Mouse (Mus musculus): ENCODE data around the gene Ctsk.
"Not testable (repeated sequence)": the region's sequence is repeated elsewhere in the genome, so short reads cannot be mapped to it uniquely, and the experiment has no call there.

The Ctsk gene

DNA sequence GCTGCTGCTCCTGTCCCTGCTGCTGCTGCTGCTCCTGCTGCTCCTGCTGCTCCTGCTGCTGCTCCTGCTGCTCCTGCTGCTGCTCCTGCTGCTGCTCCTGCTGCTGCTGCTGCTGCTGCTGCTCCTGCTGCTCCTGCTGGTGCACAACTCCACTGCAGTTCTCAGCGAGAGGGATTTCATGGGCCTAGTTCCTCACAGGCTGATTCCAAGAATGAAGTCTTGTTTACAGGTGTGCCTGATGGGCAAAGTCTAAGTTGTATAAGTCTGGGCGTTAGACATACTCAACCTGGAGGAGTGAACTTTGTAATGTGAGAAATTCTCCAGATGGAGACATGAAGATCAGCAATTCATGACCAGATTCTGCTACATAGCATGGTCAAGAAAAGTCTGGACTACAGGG lies 25.6 kb downstream of the Ctsk start:
- in situ Hi-C loops (cut with MseI, MboI): no loop called here

DNA sequence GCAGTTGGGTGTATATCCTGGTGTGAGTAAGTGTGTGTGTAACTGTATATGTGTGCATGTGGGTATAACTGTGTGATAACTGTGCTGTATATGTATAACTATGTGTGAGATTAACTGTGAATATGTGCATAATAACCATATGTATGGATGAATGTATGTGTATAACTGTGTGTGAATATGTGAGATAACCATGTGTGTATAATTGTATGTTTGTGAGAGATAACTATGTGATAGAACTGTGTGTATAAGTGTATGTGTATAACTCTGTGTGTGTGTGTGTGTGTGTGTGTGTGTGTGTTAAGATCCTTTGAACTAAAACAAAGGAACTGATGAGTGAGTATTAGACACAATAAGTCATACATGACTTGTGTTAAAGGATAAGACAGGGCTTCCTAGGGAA lies 27.1 kb downstream of the Ctsk start:
- in situ Hi-C loops (cut with MseI, MboI): no loop called here

- in situ Hi-C loops (cut with MseI, MboI): no loop called here
Measured at GRCm38 (mm10) chr3:95526622-95527211, 27.7 kb downstream of the Ctsk start, which contains the start of gene Ctss. TSS of gene Ctss (plus strand) at chr3:95526786.

DNA sequence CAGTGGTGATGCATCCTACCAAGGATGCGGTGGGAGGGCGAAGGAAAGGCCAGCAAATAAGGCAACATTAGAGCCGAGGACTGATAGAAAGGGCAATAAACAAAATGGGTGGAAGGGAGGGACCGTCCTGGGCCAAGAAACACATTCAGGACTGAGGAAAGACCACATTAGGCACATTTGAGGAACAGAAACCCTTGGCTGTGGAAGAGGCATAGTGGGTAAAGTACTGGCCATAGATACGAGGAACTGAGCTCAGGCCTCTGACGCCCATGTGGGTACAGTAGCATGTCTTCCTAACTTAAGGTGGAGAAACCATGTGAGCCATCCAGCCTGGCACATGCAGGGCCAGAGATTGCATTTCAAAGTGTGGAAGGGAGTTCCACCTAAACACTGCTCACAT lies 30.8 kb downstream of the Ctsk start:
- in situ Hi-C loops (cut with MseI, MboI): no loop called here

DNA sequence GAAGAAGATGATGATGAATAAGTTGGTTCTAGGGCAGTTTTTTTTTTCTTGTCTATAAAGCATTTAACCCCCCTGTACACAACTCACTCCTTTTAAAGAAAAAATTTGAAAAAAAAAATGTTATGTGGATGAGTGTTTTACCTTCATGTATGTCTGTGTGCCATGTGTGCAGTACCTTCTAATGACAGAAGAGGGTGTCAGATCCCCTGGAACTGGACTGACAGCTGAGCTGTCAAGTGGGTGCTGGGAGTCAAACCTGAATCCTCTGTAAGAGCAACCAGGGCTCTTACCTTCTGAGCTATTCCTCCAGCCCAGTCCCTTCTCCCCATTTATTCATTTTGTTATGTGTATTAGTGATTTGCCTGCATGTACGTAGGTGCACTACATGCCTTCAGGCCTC lies 32.0 kb downstream of the Ctsk start:
- in situ Hi-C loops (cut with MseI, MboI): no loop called here

GRCm38 (mm10) chr3:95533364-95533763 lies 34.3 kb downstream of the Ctsk start:
- in situ Hi-C loops (cut with MseI, MboI): no loop called here

- in situ Hi-C loops (cut with MseI, MboI): no loop called here
Measured at GRCm38 (mm10) chr3:95534927-95535326, 35.9 kb downstream of the Ctsk start.

- in situ Hi-C loops (cut with MseI, MboI): no loop called here
Measured at GRCm38 (mm10) chr3:95538936-95539335, 39.9 kb downstream of the Ctsk start.

DNA sequence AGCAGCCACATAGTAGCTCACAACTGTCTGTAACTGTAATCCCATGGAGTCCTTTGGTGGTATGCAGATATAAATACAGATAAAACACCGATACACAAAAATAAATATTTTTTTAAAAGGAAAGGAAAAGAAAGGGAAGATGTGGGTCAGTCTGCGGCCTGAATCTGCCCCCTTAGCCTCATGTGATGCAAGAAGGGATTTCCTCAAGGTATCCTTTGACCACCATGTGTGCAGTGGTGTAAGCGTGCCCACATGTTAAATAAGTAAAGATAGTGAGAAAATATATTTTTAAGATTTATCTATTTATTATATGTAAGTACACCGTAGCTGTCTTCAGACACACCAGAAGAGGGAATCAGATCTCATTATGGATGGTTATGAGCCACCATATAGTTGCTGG lies 40.8 kb downstream of the Ctsk start:
- in situ Hi-C loops (cut with MseI, MboI): no loop called here

DNA sequence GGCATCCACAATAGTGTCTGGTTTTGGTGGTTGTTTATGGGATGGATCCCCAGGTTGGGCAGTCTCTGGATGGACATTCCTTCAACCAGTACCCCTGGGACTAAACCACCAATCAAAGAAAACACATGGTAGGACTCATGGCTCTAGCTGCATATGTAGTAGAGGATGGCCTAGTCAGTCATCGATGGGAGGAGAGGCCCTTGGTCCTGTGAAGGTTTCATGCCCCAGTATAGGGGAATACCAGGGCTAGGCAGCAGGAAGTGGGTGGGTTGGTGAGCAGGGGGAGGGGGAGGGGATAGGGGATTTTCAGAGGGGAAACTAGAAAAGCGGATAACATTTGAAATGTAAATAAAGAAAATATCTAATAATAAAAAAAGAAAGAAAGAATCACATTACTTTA lies 42.1 kb downstream of the Ctsk start:
- in situ Hi-C loops (cut with MseI, MboI): not testable (repeated sequence)

DNA sequence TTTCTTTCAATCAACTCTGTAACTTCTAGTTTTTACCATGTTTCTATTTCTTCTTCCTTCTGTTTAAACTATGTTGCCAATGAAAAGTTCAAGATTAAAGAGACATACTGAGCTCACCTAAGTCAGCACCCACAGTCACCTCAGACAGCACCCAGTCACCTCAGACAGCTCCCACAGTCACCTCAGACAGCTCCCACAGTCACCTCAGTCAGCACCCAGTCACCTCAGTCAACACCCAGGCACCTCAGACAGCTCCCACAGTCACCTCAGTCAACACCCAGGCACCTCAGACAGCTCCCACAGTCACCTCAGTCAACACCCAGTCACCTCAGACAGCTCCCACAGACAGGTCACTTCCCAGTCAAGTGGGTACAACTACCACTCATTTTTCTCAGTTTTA lies 43.1 kb downstream of the Ctsk start:
- in situ Hi-C loops (cut with MseI, MboI): no loop called here

DNA sequence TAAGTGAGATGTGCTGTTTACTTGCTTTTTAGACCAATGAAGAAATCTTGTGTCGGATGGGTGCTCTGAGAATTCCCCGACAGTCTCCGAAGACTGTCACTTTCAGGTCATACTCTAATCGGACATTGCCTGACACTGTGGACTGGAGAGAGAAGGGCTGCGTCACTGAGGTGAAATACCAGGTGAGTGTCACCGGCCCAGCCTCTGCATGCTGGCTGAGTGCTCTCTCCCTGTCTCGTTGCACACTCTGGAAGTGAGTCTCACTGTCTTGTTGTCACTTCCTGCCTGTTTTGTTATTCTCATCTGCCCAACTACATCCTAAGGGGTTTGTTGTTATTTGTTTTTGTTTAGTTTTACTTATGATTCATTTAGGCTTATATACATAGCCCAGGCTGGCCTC lies 43.9 kb downstream of the Ctsk start:
- in situ Hi-C loops (cut with MseI, MboI): no loop called here

- in situ Hi-C loops (cut with MseI, MboI): no loop called here
Measured at GRCm38 (mm10) chr3:95550176-95550575, 51.1 kb downstream of the Ctsk start.

GRCm38 (mm10) chr3:95553986-95554385 lies 54.9 kb downstream of the Ctsk start:
- in situ Hi-C loops (cut with MseI, MboI): no loop called here
